Comparison of ENCODE assay signal across 9 mouse cellular contexts in genomic region chr12:90398564-90398963, GRCm38 (mm10).
DNase-seq lines count a peak whose midpoint lies in the region; ATAC-seq and TF ChIP-seq lines count a peak whose summit lies in the region.
"Had no signal": no experiment of that assay in that cellular context is flagged by ENCODE, and none has a peak within 500 bp of the region (broad histone marks: within the 10 kb centered on the region; RNA-seq: fewer than 3 reads in every experiment).

No protein-coding gene starts in this region.

- peak; percentile 47 for TF ChIP-seq CTCF in heart, postnatal 0 days (IDR thresholded peaks at IDR 0.05; ENCODE audit: low read depth)

- H3K4me2 ChIP-seq in heart, postnatal 0 days (ENCODE audit: low read depth, low read length) = no peak overlapping the region
- H3K4me2 ChIP-seq in forebrain, embryonic 15.5 days (replicated peaks) = no peak overlapping the region
- H3K4me2 ChIP-seq in forebrain, embryonic 13.5 days = no peak overlapping the region
- H3K4me2 ChIP-seq: midbrain, embryonic 12.5 days had no signal

- H3K4me1 ChIP-seq in heart, postnatal 0 days (ENCODE audit: control insufficient read depth, insufficient read depth) = no peaks in the 10 kb centered on the region
- no peaks in the 10 kb centered on the region for H3K4me1 ChIP-seq in forebrain, embryonic 15.5 days
- no peaks in the 10 kb centered on the region for H3K4me1 ChIP-seq in forebrain, embryonic 13.5 days
- H3K4me1 ChIP-seq: midbrain, embryonic 12.5 days had no signal

- no peaks in the 10 kb centered on the region for H3K9me3 ChIP-seq in heart, postnatal 0 days (replicated peaks; ENCODE audit: control insufficient read depth, low read length)
- no peaks in the 10 kb centered on the region for H3K9me3 ChIP-seq in forebrain, embryonic 15.5 days
- H3K9me3 ChIP-seq in forebrain, embryonic 13.5 days (replicated peaks) = no peaks in the 10 kb centered on the region
- H3K9me3 ChIP-seq: midbrain, embryonic 12.5 days had no signal

- ATAC-seq in heart, postnatal 0 days (ENCODE audit: insufficient read depth, low read depth) = no peak
- ATAC-seq in forebrain, embryonic 15.5 days (replicated peaks) = no peak
- ATAC-seq in forebrain, embryonic 13.5 days = no peak

- no peak overlapping the region for H3K4me3 ChIP-seq in heart, postnatal 0 days (ENCODE audit: low read depth, low read length)
- no peak overlapping the region for H3K4me3 ChIP-seq in forebrain, embryonic 15.5 days
- no peak overlapping the region for H3K4me3 ChIP-seq in forebrain, embryonic 13.5 days
- H3K4me3 ChIP-seq: midbrain, embryonic 12.5 days had no signal

- no peak overlapping the region for H3K27ac ChIP-seq in heart, postnatal 0 days (ENCODE audit: low read depth)
- H3K27ac ChIP-seq in forebrain, embryonic 15.5 days (replicated peaks) = no peak overlapping the region
- no peak overlapping the region for H3K27ac ChIP-seq in forebrain, embryonic 13.5 days
- H3K27ac ChIP-seq: midbrain, embryonic 12.5 days had no signal

- TF ChIP-seq EP300 in heart, postnatal 0 days (IDR thresholded peaks at IDR 0.05; ENCODE audit: low read depth) = no peak

- H3K9ac ChIP-seq in heart, postnatal 0 days (replicated peaks; ENCODE audit: low read depth, low read length) = no peak overlapping the region
- no peak overlapping the region for H3K9ac ChIP-seq in forebrain, embryonic 15.5 days (replicated peaks)
- H3K9ac ChIP-seq in forebrain, embryonic 13.5 days = no peak overlapping the region
- H3K9ac ChIP-seq: midbrain, embryonic 12.5 days had no signal

- intact Hi-C loops in heart, postnatal 25 days (cut with DNase I) = loop anchor here (5.0 kb wide), 1 partner anchor 841 kb away; no protein-coding TSS in a partner anchor

- DNase-seq in heart, postnatal 0 days (ENCODE audit: low spot score) = no peak
- no peak for DNase-seq in heart, postnatal 25 days (ENCODE audit: low spot score)
- peak; percentile 10 for DNase-seq in right cerebral cortex, adult 18-20 months
- DNase-seq in right cerebral cortex, postnatal 25 days = no peak
- DNase-seq in cerebellum, adult 8-10 months = peak; percentile 45
- DNase-seq in layer of hippocampus, postnatal 10 days (ENCODE audit: low spot score in 2 of 2) = peak; percentile 10 to 25

- H3K36me3 ChIP-seq in heart, postnatal 0 days (replicated peaks; ENCODE audit: control insufficient read depth, insufficient read depth, low read length) = no peaks in the 10 kb centered on the region
- no peaks in the 10 kb centered on the region for H3K36me3 ChIP-seq in forebrain, embryonic 15.5 days
- no peaks in the 10 kb centered on the region for H3K36me3 ChIP-seq in forebrain, embryonic 13.5 days (ENCODE audit: poor library complexity, severe bottlenecking)
- H3K36me3 ChIP-seq: midbrain, embryonic 12.5 days had no signal

- no peaks in the 10 kb centered on the region for H3K27me3 ChIP-seq in heart, postnatal 0 days (ENCODE audit: control insufficient read depth, insufficient read depth, low read length)
- H3K27me3 ChIP-seq in forebrain, embryonic 15.5 days = no peaks in the 10 kb centered on the region
- no peaks in the 10 kb centered on the region for H3K27me3 ChIP-seq in forebrain, embryonic 13.5 days
- H3K27me3 ChIP-seq: midbrain, embryonic 12.5 days had no signal

- 72% methylated on average over 5 of the region's 5 CpGs for WGBS in heart, postnatal 0 days
- WGBS in forebrain, embryonic 15.5 days = 83% methylated on average over 5 of the region's 5 CpGs
- WGBS in forebrain, embryonic 13.5 days = 83% methylated on average over 5 of the region's 5 CpGs

Comparison
In these comparisons a context has a peak if more than half of its experiments do, and no peak if none do; other contexts are left out.
1. DNase-seq: peak in right cerebral cortex, adult 18-20 months (single experiment), cerebellum, adult 8-10 months (single experiment) and layer of hippocampus, postnatal 10 days (2 of 2); none in heart, postnatal 0 days (single experiment), heart, postnatal 25 days (single experiment) and right cerebral cortex, postnatal 25 days (single experiment).